Mouse (Mus musculus): ENCODE measurements around the gene Poc1a. TPM values are rescaled to one million over a fixed set of nuclear protein-coding genes. Genes with fewer than 3 reads are reported as not detected.
A peak's percentile ranks its signal among the peaks of the same experiment; 100 is the strongest.

Gene Poc1a
- polyA plus RNA-seq, 1 experiment from 2014 or later: 39.9 TPM

GRCm38 (mm10) chr9:106349075-106349474, 68.2 kb downstream of the Poc1a start:
- H3K4me3 ChIP-seq: no peak overlapping the region
- WGBS: 56% methylated on average over 2 of the region's 2 CpGs
- DNase-seq (ENCODE audit: low spot score): peak; percentile 54
- peaks cover 86% of the 10 kb centered on the region for H3K4me1 ChIP-seq
- H3K27me3 ChIP-seq (replicated peaks; ENCODE audit: low read depth, poor library complexity, severe bottlenecking): no peaks in the 10 kb centered on the region
- H3K27ac ChIP-seq (replicated peaks): peak overlapping the region; percentile 95
- H3K36me3 ChIP-seq (replicated peaks): peaks cover 11% of the 10 kb centered on the region; the same call in 1 of the 2 replicates
- H3K9me3 ChIP-seq: no peaks in the 10 kb centered on the region

DNA sequence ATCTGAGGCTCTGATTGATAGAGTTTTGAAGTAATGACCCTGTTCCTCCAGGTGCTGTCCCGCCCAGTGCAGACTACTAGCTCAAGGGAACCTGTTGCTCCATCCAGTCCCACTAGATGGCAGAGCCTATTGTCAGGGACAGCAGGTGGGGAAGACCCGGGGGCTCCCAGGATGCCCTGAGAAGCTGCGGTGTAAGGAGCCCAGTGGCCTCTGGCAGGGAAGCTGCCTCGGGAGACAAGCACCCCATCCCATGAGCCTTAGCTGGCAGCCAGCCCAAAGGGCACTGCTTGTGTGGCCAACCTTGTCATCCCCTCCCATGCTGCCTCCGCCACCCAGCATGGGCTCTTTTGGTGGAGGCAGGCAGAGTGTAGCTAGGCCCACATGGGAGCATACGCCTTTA, 70.3 kb downstream of the Poc1a start:
- 70% methylated on average over 6 of the region's 6 CpGs for WGBS
- peaks cover 11% of the 10 kb centered on the region; the same call in 1 of the 2 replicates for H3K36me3 ChIP-seq (replicated peaks)
- no peaks in the 10 kb centered on the region for H3K9me3 ChIP-seq
- no peak for DNase-seq (ENCODE audit: low spot score)
- H3K4me3 ChIP-seq: no peak overlapping the region
- peaks cover 88% of the 10 kb centered on the region for H3K4me1 ChIP-seq
- no peaks in the 10 kb centered on the region for H3K27me3 ChIP-seq (replicated peaks; ENCODE audit: low read depth, poor library complexity, severe bottlenecking)
- peak overlapping the region; percentile 95 for H3K27ac ChIP-seq (replicated peaks)

- no peak for DNase-seq (ENCODE audit: low spot score)
- Histone ChIP-seq H3K4me3 (no peak overlapping the region), H3K4me1 (peaks cover 100% of the 10 kb centered on the region), H3K27ac (replicated peaks) (peak overlapping the region; percentile 95), H3K9me3 (no peaks in the 10 kb centered on the region), H3K36me3 (replicated peaks) (peaks cover 11% of the 10 kb centered on the region; the same call in 1 of the 2 replicates), H3K27me3 (replicated peaks; ENCODE audit: low read depth, poor library complexity, severe bottlenecking) (no peaks in the 10 kb centered on the region)
- WGBS: 57% methylated on average over 6 of the region's 6 CpGs
Observed at GRCm38 (mm10) chr9:106353779-106354178, 72.9 kb downstream of the Poc1a start.

GRCm38 (mm10) chr9:106354810-106355209, 73.9 kb downstream of the Poc1a start:
- Histone ChIP-seq H3K27ac (replicated peaks) (peak overlapping the region; percentile 95), H3K4me3 (no peak overlapping the region), H3K9me3 (no peaks in the 10 kb centered on the region), H3K27me3 (replicated peaks; ENCODE audit: low read depth, poor library complexity, severe bottlenecking) (no peaks in the 10 kb centered on the region), H3K36me3 (replicated peaks) (peaks cover 11% of the 10 kb centered on the region; the same call in 1 of the 2 replicates), H3K4me1 (peaks cover 100% of the 10 kb centered on the region)
- DNase-seq (ENCODE audit: low spot score): no peak
- 80% methylated on average over 6 of the region's 6 CpGs for WGBS

- peak; percentile 53 for DNase-seq (ENCODE audit: low spot score)
- peaks cover 98% of the 10 kb centered on the region for H3K4me1 ChIP-seq
- WGBS: 52% methylated on average over 10 of the region's 10 CpGs
Observed at GRCm38 (mm10) chr9:106355217-106355974, 74.5 kb downstream of the Poc1a start.

DNA sequence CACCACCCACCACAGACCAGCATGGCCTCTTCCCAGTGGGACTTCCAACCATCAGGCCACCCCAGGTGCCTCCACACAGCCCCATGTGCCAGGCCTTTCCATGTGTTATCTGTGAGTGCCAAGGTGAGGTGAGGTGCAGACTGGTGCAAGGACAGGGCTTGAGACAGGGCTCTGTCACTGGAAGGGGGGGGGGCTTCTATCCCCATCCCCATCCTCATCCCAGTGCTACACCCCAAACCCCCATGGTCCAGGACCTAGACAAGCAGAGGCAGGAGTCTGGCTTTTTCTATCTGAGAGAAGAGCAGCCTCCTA, 75.1 kb downstream of the Poc1a start:
- Histone ChIP-seq H3K27ac (replicated peaks) (peak overlapping the region; percentile 95), H3K36me3 (replicated peaks) (peaks cover 8% of the 10 kb centered on the region; the same call in 1 of the 2 replicates), H3K9me3 (no peaks in the 10 kb centered on the region), H3K27me3 (replicated peaks; ENCODE audit: low read depth, poor library complexity, severe bottlenecking) (no peaks in the 10 kb centered on the region), H3K4me3 (peak overlapping the region; percentile 34; the same call in 1 of the 2 replicates), H3K4me1 (peaks cover 92% of the 10 kb centered on the region)
- DNase-seq (ENCODE audit: low spot score): no peak

More at GRCm38 (mm10) chr9:106355217-106355974, 74.5 kb downstream of the Poc1a start:
- no peaks in the 10 kb centered on the region for H3K27me3 ChIP-seq (replicated peaks; ENCODE audit: low read depth, poor library complexity, severe bottlenecking)
- H3K9me3 ChIP-seq: no peaks in the 10 kb centered on the region
- peaks cover 11% of the 10 kb centered on the region; the same call in 1 of the 2 replicates for H3K36me3 ChIP-seq (replicated peaks)
- H3K27ac ChIP-seq (replicated peaks): peak overlapping the region; percentile 95
- H3K4me3 ChIP-seq: peak overlapping the region; percentile 34; the same call in 1 of the 2 replicates

DNA sequence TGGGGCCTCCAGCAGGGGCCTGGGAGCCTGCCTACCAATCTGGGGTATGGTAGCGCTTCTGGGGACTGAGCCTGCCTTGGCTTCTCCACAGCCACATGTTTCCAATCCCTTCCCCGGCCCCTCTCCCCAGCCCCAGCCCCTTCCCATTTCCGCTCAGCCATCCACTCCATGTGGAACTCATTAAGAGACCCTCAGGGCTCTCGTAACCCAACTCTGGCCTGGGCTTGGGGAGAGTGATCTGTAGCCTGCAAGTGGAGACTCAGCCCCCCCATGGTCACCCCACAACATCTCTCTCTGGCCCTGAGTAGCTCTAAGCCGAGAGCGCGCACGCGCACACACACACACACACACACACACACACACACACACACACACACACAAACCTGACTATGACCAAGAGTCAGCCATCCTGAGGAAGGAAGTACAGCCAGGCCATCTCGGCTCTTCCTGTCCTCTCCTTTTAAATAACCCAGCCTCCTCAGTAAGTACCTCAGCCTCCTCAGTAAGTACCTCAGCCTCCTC, 75.5 kb downstream of the Poc1a start:
- Histone ChIP-seq H3K27me3 (replicated peaks; ENCODE audit: low read depth, poor library complexity, severe bottlenecking) (no peaks in the 10 kb centered on the region), H3K36me3 (replicated peaks) (peaks cover 3% of the 10 kb centered on the region; the same call in 1 of the 2 replicates), H3K27ac (replicated peaks) (peak overlapping the region; percentile 95), H3K9me3 (no peaks in the 10 kb centered on the region), H3K4me3 (peak overlapping the region; percentile 34; the same call in 1 of the 2 replicates), H3K4me1 (peaks cover 88% of the 10 kb centered on the region)
- WGBS: 24% methylated on average over 10 of the region's 10 CpGs
- peak; percentile 94 for DNase-seq (ENCODE audit: low spot score)

DNA sequence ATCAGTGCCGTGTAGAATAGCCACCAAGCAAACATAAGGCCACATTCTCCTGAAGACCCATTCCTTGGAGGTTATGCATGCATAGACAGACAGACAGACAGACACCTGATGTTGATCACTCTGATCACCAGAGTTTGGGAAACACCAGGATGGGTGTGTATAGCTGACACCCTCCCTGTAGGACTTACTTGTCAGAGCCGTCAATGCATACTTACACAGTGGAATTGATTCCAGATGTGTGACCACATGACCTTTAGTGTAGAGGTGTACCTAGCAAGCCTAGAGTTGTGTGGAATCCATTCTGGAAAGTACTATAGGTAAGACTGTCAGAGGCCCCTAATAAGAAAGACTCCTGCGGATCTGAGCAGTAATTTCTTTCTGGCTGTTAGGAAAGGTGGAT, 76.3 kb downstream of the Poc1a start:
- Histone ChIP-seq H3K4me1 (peaks cover 88% of the 10 kb centered on the region), H3K36me3 (replicated peaks) (no peaks in the 10 kb centered on the region), H3K9me3 (no peaks in the 10 kb centered on the region), H3K4me3 (no peak overlapping the region), H3K27me3 (replicated peaks; ENCODE audit: low read depth, poor library complexity, severe bottlenecking) (no peaks in the 10 kb centered on the region), H3K27ac (replicated peaks) (peak overlapping the region; percentile 95)
- DNase-seq (ENCODE audit: low spot score): peak; percentile 39
- 45% methylated on average over 3 of the region's 3 CpGs for WGBS

DNA sequence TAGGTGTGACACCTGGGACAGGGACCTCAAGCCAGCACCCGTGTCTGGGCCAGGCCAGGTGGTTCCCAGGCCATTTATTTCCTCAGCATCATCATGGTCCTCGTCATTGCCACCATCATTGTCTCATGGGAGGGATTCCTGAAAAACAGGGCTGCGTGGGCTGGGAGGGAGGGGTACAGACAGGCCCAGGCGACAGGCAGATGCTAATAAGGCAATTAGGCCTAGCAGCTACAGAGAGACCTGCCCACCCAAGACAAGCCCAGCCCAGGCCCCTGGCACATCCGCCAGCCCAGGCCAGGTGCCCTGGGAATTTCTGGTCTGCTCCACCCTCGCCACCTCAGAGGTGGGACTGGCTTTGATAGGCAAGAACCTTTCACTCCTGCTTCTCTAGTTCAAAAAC, 78.4 kb downstream of the Poc1a start:
- Histone ChIP-seq H3K9me3 (no peaks in the 10 kb centered on the region), H3K4me3 (no peak overlapping the region), H3K4me1 (peaks cover 67% of the 10 kb centered on the region), H3K36me3 (replicated peaks) (no peaks in the 10 kb centered on the region), H3K27me3 (replicated peaks; ENCODE audit: low read depth, poor library complexity, severe bottlenecking) (no peaks in the 10 kb centered on the region), H3K27ac (replicated peaks) (peak overlapping the region; percentile 95)
- 65% methylated on average over 6 of the region's 6 CpGs for WGBS
- DNase-seq (ENCODE audit: low spot score): no peak

GRCm38 (mm10) chr9:106361140-106361539, 80.3 kb downstream of the Poc1a start:
- no peaks in the 10 kb centered on the region for H3K27me3 ChIP-seq (replicated peaks; ENCODE audit: low read depth, poor library complexity, severe bottlenecking)
- H3K36me3 ChIP-seq (replicated peaks): no peaks in the 10 kb centered on the region
- peak overlapping the region; percentile 95 for H3K27ac ChIP-seq (replicated peaks)
- H3K9me3 ChIP-seq: no peaks in the 10 kb centered on the region
- no peak for DNase-seq (ENCODE audit: low spot score)
- WGBS: 92% methylated on average over 6 of the region's 6 CpGs
- H3K4me3 ChIP-seq: no peak overlapping the region
- peaks cover 67% of the 10 kb centered on the region for H3K4me1 ChIP-seq

DNA sequence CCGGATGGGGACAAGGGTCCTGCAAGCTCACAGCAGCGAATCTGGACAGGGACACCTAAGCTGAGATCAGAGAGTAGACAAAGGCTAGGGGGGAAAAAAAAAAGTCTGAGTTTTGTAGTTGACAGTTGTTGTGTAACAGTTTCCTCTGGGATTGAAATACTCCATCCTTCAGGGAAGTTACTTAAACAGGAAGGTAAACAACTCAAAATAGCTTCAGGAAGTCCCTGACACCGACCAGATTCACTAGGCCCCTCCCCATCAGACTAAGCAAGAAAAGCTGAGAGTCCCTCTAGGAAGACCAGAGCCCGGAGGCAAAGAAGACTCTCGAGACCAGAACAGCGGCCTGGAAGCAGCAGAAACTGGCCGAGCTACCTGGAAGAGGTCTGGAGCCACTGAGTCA, 84.5 kb downstream of the Poc1a start:
- Histone ChIP-seq H3K27ac (replicated peaks) (peak overlapping the region; percentile 97), H3K4me1 (peaks cover 54% of the 10 kb centered on the region), H3K27me3 (replicated peaks; ENCODE audit: low read depth, poor library complexity, severe bottlenecking) (no peaks in the 10 kb centered on the region), H3K36me3 (replicated peaks) (peaks cover 6% of the 10 kb centered on the region), H3K9me3 (no peaks in the 10 kb centered on the region), H3K4me3 (0 out of 2 replicates have a peak overlapping the region, but pooled peaks have one; percentile 11)
- WGBS: 74% methylated on average over 7 of the region's 7 CpGs
- no peak for DNase-seq (ENCODE audit: low spot score)

GRCm38 (mm10) chr9:106366188-106366587, 85.3 kb downstream of the Poc1a start:
- Histone ChIP-seq H3K27me3 (replicated peaks; ENCODE audit: low read depth, poor library complexity, severe bottlenecking) (no peaks in the 10 kb centered on the region), H3K4me3 (peak overlapping the region; percentile 82; the same call in 1 of the 2 replicates), H3K36me3 (replicated peaks) (peaks cover 14% of the 10 kb centered on the region), H3K4me1 (peaks cover 63% of the 10 kb centered on the region), H3K9me3 (no peaks in the 10 kb centered on the region), H3K27ac (replicated peaks) (peak overlapping the region; percentile 97)
- WGBS: 27% methylated on average over 1 of the region's 1 CpGs
- DNase-seq (ENCODE audit: low spot score): no peak

- Histone ChIP-seq H3K36me3 (replicated peaks) (peaks cover 22% of the 10 kb centered on the region), H3K27me3 (replicated peaks; ENCODE audit: low read depth, poor library complexity, severe bottlenecking) (no peaks in the 10 kb centered on the region), H3K27ac (replicated peaks) (peak overlapping the region; percentile 97), H3K4me1 (peaks cover 65% of the 10 kb centered on the region), H3K4me3 (peak overlapping the region; percentile 82), H3K9me3 (no peaks in the 10 kb centered on the region)
- 18% methylated on average over 5 of the region's 5 CpGs for WGBS
- DNase-seq (ENCODE audit: low spot score): no peak
Observed at GRCm38 (mm10) chr9:106367001-106367400, 86.1 kb downstream of the Poc1a start.
